Comparison of ENCODE assay signal across 23 mouse cellular contexts in genomic region chr4:117904094-117904493, GRCm38 (mm10). TPM values are rescaled to one million over a fixed set of nuclear protein-coding genes. Genes with fewer than 3 reads are reported as not detected.
DNase-seq lines count a peak whose midpoint lies in the region; ATAC-seq lines count a peak whose summit lies in the region.
"Had no signal": no experiment of that assay in that cellular context is flagged by ENCODE, and none has a peak within 500 bp of the region (broad histone marks: within the 10 kb centered on the region; RNA-seq: fewer than 3 reads in every experiment).

No protein-coding gene starts in this region.

- 0 out of 2 replicates have a peak, but pooled peaks have one; percentile 36 for ATAC-seq in forebrain, embryonic 15.5 days (replicated peaks)
- no peak for ATAC-seq in forebrain, embryonic 12.5 days (ENCODE audit: low FRiP score)
- ATAC-seq: hindbrain, postnatal 0 days; intestine, embryonic 16.5 days; liver, postnatal 0 days; lung, postnatal 0 days; midbrain, embryonic 15.5 days had no signal

- intact Hi-C loops in left cerebral cortex, postnatal 36 days (cut with DNase I), result no loop called here
- intact Hi-C loops in left cerebral cortex, postnatal 4 days (cut with DNase I), result no loop called here

- 0 out of 2 replicates have a peak overlapping the region, but pooled peaks have one; percentile 54 for H3K27ac ChIP-seq in forebrain, embryonic 15.5 days (replicated peaks)
- no peak overlapping the region for H3K27ac ChIP-seq in forebrain, embryonic 12.5 days
- H3K27ac ChIP-seq: hindbrain, postnatal 0 days; limb, embryonic 12.5 days; macrophage; midbrain, embryonic 15.5 days; neural tube, embryonic 12.5 days had no signal

- WGBS in forebrain, embryonic 15.5 days, result 74% methylated on average over 10 of the region's 10 CpGs
- 92% methylated on average over 10 of the region's 10 CpGs for WGBS in forebrain, embryonic 12.5 days

- H3K9ac ChIP-seq in forebrain, embryonic 15.5 days (replicated peaks), result no peak overlapping the region
- no peak overlapping the region for H3K9ac ChIP-seq in forebrain, embryonic 12.5 days
- H3K9ac ChIP-seq: limb, embryonic 12.5 days; liver, postnatal 0 days; midbrain, embryonic 15.5 days; neural tube, embryonic 12.5 days had no signal

- no peak overlapping the region for H3K4me2 ChIP-seq in forebrain, embryonic 15.5 days (replicated peaks)
- no peak overlapping the region for H3K4me2 ChIP-seq in forebrain, embryonic 12.5 days
- H3K4me2 ChIP-seq: heart, embryonic 11.5 days; limb, embryonic 12.5 days; liver, embryonic 11.5 days; midbrain, embryonic 15.5 days; neural tube, embryonic 12.5 days had no signal

- H3K4me3 ChIP-seq in forebrain, embryonic 15.5 days, result no peak overlapping the region
- H3K4me3 ChIP-seq in forebrain, embryonic 12.5 days (replicated peaks), result no peak overlapping the region
- H3K4me3 ChIP-seq: limb, embryonic 12.5 days; midbrain, embryonic 15.5 days; neural tube, embryonic 12.5 days had no signal

- no peaks in the 10 kb centered on the region for H3K27me3 ChIP-seq in forebrain, embryonic 15.5 days
- H3K27me3 ChIP-seq in forebrain, embryonic 12.5 days, result no peaks in the 10 kb centered on the region
- H3K27me3 ChIP-seq: limb, embryonic 12.5 days; midbrain, embryonic 15.5 days; neural tube, embryonic 12.5 days had no signal

- peaks cover 28% of the 10 kb centered on the region for H3K4me1 ChIP-seq in forebrain, embryonic 15.5 days
- H3K4me1 ChIP-seq in forebrain, embryonic 12.5 days, result peaks cover 15% of the 10 kb centered on the region

- no peaks in the 10 kb centered on the region for H3K9me3 ChIP-seq in forebrain, embryonic 15.5 days
- no peaks in the 10 kb centered on the region for H3K9me3 ChIP-seq in forebrain, embryonic 12.5 days
- H3K9me3 ChIP-seq: limb, embryonic 12.5 days; midbrain, embryonic 15.5 days; neural tube, embryonic 12.5 days had no signal

- peaks cover 64% of the 10 kb centered on the region for H3K36me3 ChIP-seq in forebrain, embryonic 15.5 days
- H3K36me3 ChIP-seq in forebrain, embryonic 12.5 days (replicated peaks), result peaks cover 78% of the 10 kb centered on the region

- DNase-seq in layer of hippocampus, adult 11-12 months (ENCODE audit: low spot score), result peak; percentile 59
- no peak for DNase-seq in layer of hippocampus, postnatal 25 days (ENCODE audit: extremely low spot score in 1 of 2, low spot score in 1 of 2)
- DNase-seq in left cerebral cortex, postnatal 36 days (ENCODE audit: low spot score in 2 of 2), result peak; percentile 66 to 67
- no peak for DNase-seq in left cerebral cortex, postnatal 4 days
- peak; percentile 73 for DNase-seq in telencephalon, adult 2 months (ENCODE audit: low read depth, low spot score)
- DNase-seq: adrenal gland, postnatal 25 days; gastrocnemius, postnatal 14 days; heart, postnatal 10 days; kidney, adult 9 months; kidney, postnatal 25 days; liver, postnatal 0 days; thymus, postnatal 25 days had no signal

RNA-seq across cellular contexts. Expression of gene Ipo13, which starts 10.7 kb away (rescaled TPM):
- 69.3 and 75.5 TPM in 2 replicates for polyA plus RNA-seq in forebrain, embryonic 15.5 days (2015; fragmentation: Nextera tagmentation; extraction: Ambion mirVana)
- 70.8 and 71.4 TPM in 2 replicates for polyA plus RNA-seq in forebrain, embryonic 12.5 days (2016; fragmentation: Nextera tagmentation; extraction: Ambion mirVana)
- total RNA-seq in layer of hippocampus, postnatal 25 days (2021), result 100 to 1,000 TPM; 131 to 146 TPM
- 100 to 1,000 TPM; 119 to 122 TPM for total RNA-seq in left cerebral cortex, postnatal 36 days (2021)
- total RNA-seq in left cerebral cortex, postnatal 4 days (2021), result 100 to 1,000 TPM; 112 to 114 TPM

RNA-seq across cellular contexts. Expression of gene Dph2, which starts 12.3 kb away (rescaled TPM):
- polyA plus RNA-seq in forebrain, embryonic 15.5 days (2015; fragmentation: Nextera tagmentation; extraction: Ambion mirVana), result 26.8 and 29.4 TPM in 2 replicates
- 26.7 and 27.0 TPM in 2 replicates for polyA plus RNA-seq in forebrain, embryonic 12.5 days (2016; fragmentation: Nextera tagmentation; extraction: Ambion mirVana)
- 10 to 100 TPM in 1 of 2 experiments, 1 to 10 TPM in 1; 7.9 to 11.7 TPM for total RNA-seq in layer of hippocampus, postnatal 25 days (2021)
- total RNA-seq in left cerebral cortex, postnatal 36 days (2021), result 10 to 100 TPM in 1 of 2 experiments, 1 to 10 TPM in 1; 6.6 to 10.8 TPM
- total RNA-seq in left cerebral cortex, postnatal 4 days (2021), result 10 to 100 TPM; 12.9 to 15.1 TPM

RNA-seq across cellular contexts. Expression of gene Atp6v0b, which starts 17.0 kb away (rescaled TPM):
- polyA plus RNA-seq in forebrain, embryonic 15.5 days (2015; fragmentation: Nextera tagmentation; extraction: Ambion mirVana), result 460 and 461 TPM in 2 replicates
- 233 TPM in 2 replicates for polyA plus RNA-seq in forebrain, embryonic 12.5 days (2016; fragmentation: Nextera tagmentation; extraction: Ambion mirVana)
- total RNA-seq in layer of hippocampus, postnatal 25 days (2021), result 100 to 1,000 TPM; 429 to 448 TPM
- total RNA-seq in left cerebral cortex, postnatal 36 days (2021), result 100 to 1,000 TPM; 432 to 445 TPM
- total RNA-seq in left cerebral cortex, postnatal 4 days (2021), result 100 to 1,000 TPM; 306 to 331 TPM

RNA-seq across cellular contexts. Expression of gene B4galt2, which starts 20.8 kb away (rescaled TPM):
- 45.2 and 52.6 TPM in 2 replicates for polyA plus RNA-seq in forebrain, embryonic 15.5 days (2015; fragmentation: Nextera tagmentation; extraction: Ambion mirVana)
- 36.4 and 36.9 TPM in 2 replicates for polyA plus RNA-seq in forebrain, embryonic 12.5 days (2016; fragmentation: Nextera tagmentation; extraction: Ambion mirVana)
- total RNA-seq in layer of hippocampus, postnatal 25 days (2021), result 10 to 100 TPM; 75.6 to 76.3 TPM
- total RNA-seq in left cerebral cortex, postnatal 36 days (2021), result 100 to 1,000 TPM in 1 of 2 experiments, 10 to 100 TPM in 1; 95.6 to 107 TPM
- 100 to 1,000 TPM; 168 to 172 TPM for total RNA-seq in left cerebral cortex, postnatal 4 days (2021)

RNA-seq across cellular contexts. Expression of gene Artn, which starts 25.5 kb away (rescaled TPM):
- polyA plus RNA-seq in forebrain, embryonic 15.5 days (2015; fragmentation: Nextera tagmentation; extraction: Ambion mirVana), result 0.10 and 0.28 TPM in 2 replicates
- polyA plus RNA-seq in forebrain, embryonic 12.5 days (2016; fragmentation: Nextera tagmentation; extraction: Ambion mirVana), result 0.23 and 0.33 TPM in 2 replicates
- 1 to 10 TPM; 1.9 to 2.2 TPM for total RNA-seq in layer of hippocampus, postnatal 25 days (2021)
- 1 to 10 TPM; 3.1 TPM for total RNA-seq in left cerebral cortex, postnatal 36 days (2021)
- total RNA-seq in left cerebral cortex, postnatal 4 days (2021), result 1 to 10 TPM; 2.5 to 3.3 TPM
- polyA plus RNA-seq: macrophage had no signal

Comparison
In these comparisons a context has a peak if more than half of its experiments do, and no peak if none do; other contexts are left out.
1. DNase-seq: peak in layer of hippocampus, adult 11-12 months (single experiment), left cerebral cortex, postnatal 36 days (2 of 2) and telencephalon, adult 2 months (single experiment); none in layer of hippocampus, postnatal 25 days (0 of 2) and left cerebral cortex, postnatal 4 days (single experiment).